9 mouse cellular contexts compared by ENCODE assay signal in genomic region chr4:127123391-127123790, GRCm38 (mm10). TPM values are rescaled to one million over a fixed set of nuclear protein-coding genes. Genes with fewer than 3 reads are reported as not detected.
DNase-seq lines count a peak whose midpoint lies in the region; ATAC-seq and TF ChIP-seq lines count a peak whose summit lies in the region.
"Had no signal": no experiment of that assay in that cellular context is flagged by ENCODE, and none has a peak within 500 bp of the region (broad histone marks: within the 10 kb centered on the region; RNA-seq: fewer than 3 reads in every experiment).

Gene Tmem35b (plus strand): TSS chr4:127123691.

- no peak for DNase-seq in heart, postnatal 14 days
- DNase-seq in urinary bladder, adult 2 months (ENCODE audit: low spot score): no peak
- DNase-seq in urinary bladder, postnatal 25 days (ENCODE audit: low spot score): no peak
- no peak for DNase-seq in stomach, postnatal 0 days (ENCODE audit: low spot score)
- DNase-seq in MN1 (ENCODE audit: low spot score): no peak
- DNase-seq in embryo, embryonic 9.5 days (ENCODE audit: extremely low spot score): no peak

- intact Hi-C loops in heart, postnatal 14 days (cut with DNase I): loop anchor here (5.0 to 10.0 kb wide), 2 partner anchors 46 to 201 kb away; partner anchors contain the start of gene Zmym6

- no peak within 1 kb of the TSS for H3K4me3 ChIP-seq in heart, embryonic 12.5 days
- no peak within 1 kb of the TSS for H3K4me3 ChIP-seq in intestine, postnatal 0 days (ENCODE audit: low read depth, low read length)
- H3K4me3 ChIP-seq in stomach, postnatal 0 days (ENCODE audit: low read depth, low read length): no peak within 1 kb of the TSS
- H3K4me3 ChIP-seq: megakaryocyte, embryonic 14.5 days had no signal

- no peak within 1 kb of the TSS for H3K4me2 ChIP-seq in heart, embryonic 12.5 days
- no peak within 1 kb of the TSS for H3K4me2 ChIP-seq in intestine, postnatal 0 days (replicated peaks; ENCODE audit: low read depth)
- H3K4me2 ChIP-seq in stomach, postnatal 0 days (replicated peaks; ENCODE audit: low read depth): no peak within 1 kb of the TSS

- 0 out of 2 replicates have a peak, but pooled peaks cover 5% of the 10 kb centered on the region for H3K4me1 ChIP-seq in heart, embryonic 12.5 days (replicated peaks)
- no peaks in the 10 kb centered on the region for H3K4me1 ChIP-seq in intestine, postnatal 0 days (replicated peaks; ENCODE audit: control insufficient read depth, insufficient read depth, low read length)
- H3K4me1 ChIP-seq in stomach, postnatal 0 days (replicated peaks; ENCODE audit: control insufficient read depth, insufficient read depth): no peaks in the 10 kb centered on the region

- peaks cover 5% of the 10 kb centered on the region; the same call in 1 of the 2 replicates for H3K36me3 ChIP-seq in heart, embryonic 12.5 days
- peaks cover 4% of the 10 kb centered on the region; the same call in 1 of the 2 replicates for H3K36me3 ChIP-seq in intestine, postnatal 0 days (ENCODE audit: control insufficient read depth, insufficient read depth)
- no peaks in the 10 kb centered on the region for H3K36me3 ChIP-seq in stomach, postnatal 0 days (ENCODE audit: control insufficient read depth, insufficient read depth, low read length)

- no peak for ATAC-seq in heart, embryonic 12.5 days (ENCODE audit: insufficient number of reproducible peaks, low FRiP score)
- no peak for ATAC-seq in intestine, postnatal 0 days
- ATAC-seq in stomach, postnatal 0 days (ENCODE audit: low FRiP score, low TSS enrichment): no peak

- H3K9ac ChIP-seq in heart, embryonic 12.5 days: no peak within 1 kb of the TSS
- no peak within 1 kb of the TSS for H3K9ac ChIP-seq in intestine, postnatal 0 days (ENCODE audit: low read depth, low read length)
- no peak within 1 kb of the TSS for H3K9ac ChIP-seq in stomach, postnatal 0 days (ENCODE audit: low read length)

- TF ChIP-seq EP300 in stomach, postnatal 0 days (optimal IDR thresholded peaks at IDR 0.05): no peak

- H3K27me3 ChIP-seq in heart, embryonic 12.5 days (replicated peaks): no peaks in the 10 kb centered on the region
- no peaks in the 10 kb centered on the region for H3K27me3 ChIP-seq in intestine, postnatal 0 days (replicated peaks; ENCODE audit: control insufficient read depth, insufficient read depth, low read length)
- no peaks in the 10 kb centered on the region for H3K27me3 ChIP-seq in stomach, postnatal 0 days (ENCODE audit: control insufficient read depth, insufficient read depth, low read length)
- H3K27me3 ChIP-seq: megakaryocyte, embryonic 14.5 days had no signal

- WGBS in heart, embryonic 12.5 days: 94% methylated on average over 5 of the region's 5 CpGs
- 95% methylated on average over 5 of the region's 5 CpGs for WGBS in intestine, postnatal 0 days
- WGBS in stomach, postnatal 0 days: 94% methylated on average over 5 of the region's 5 CpGs

- H3K27ac ChIP-seq in heart, embryonic 12.5 days (ENCODE audit: poor library complexity, severe bottlenecking): no peak within 1 kb of the TSS
- H3K27ac ChIP-seq in intestine, postnatal 0 days (ENCODE audit: low read depth, low read length): no peak within 1 kb of the TSS
- H3K27ac ChIP-seq in stomach, postnatal 0 days (replicated peaks): no peak within 1 kb of the TSS

- no peak for TF ChIP-seq CTCF in intestine, postnatal 0 days (IDR thresholded peaks at IDR 0.05; ENCODE audit: low read depth)
- TF ChIP-seq CTCF in stomach, postnatal 0 days (IDR thresholded peaks at IDR 0.05; ENCODE audit: low read depth): no peak

- H3K9me3 ChIP-seq in heart, embryonic 12.5 days (replicated peaks): no peaks in the 10 kb centered on the region
- no peaks in the 10 kb centered on the region for H3K9me3 ChIP-seq in intestine, postnatal 0 days (ENCODE audit: control insufficient read depth)
- no peaks in the 10 kb centered on the region for H3K9me3 ChIP-seq in stomach, postnatal 0 days (ENCODE audit: control insufficient read depth, low read length)
- H3K9me3 ChIP-seq: megakaryocyte, embryonic 14.5 days had no signal

RNA-seq across cellular contexts. Expression of gene Tmem35b, which starts in this region (rescaled TPM):
- polyA plus RNA-seq in heart, embryonic 12.5 days (2016; fragmentation: Nextera tagmentation; extraction: Ambion mirVana): 13.7 and 14.9 TPM in 2 replicates
- 1 to 10 TPM; 1.6 to 2.2 TPM for total RNA-seq in heart, postnatal 14 days (2021)
- polyA plus RNA-seq in urinary bladder, adult 2 months (2012; rRNA removed): 25.7 and 29.8 TPM in 2 replicates
- polyA plus RNA-seq in intestine, postnatal 0 days (2015; fragmentation: Nextera tagmentation; extraction: Ambion mirVana): 19.5 and 20.9 TPM in 2 replicates
- polyA plus RNA-seq in stomach, postnatal 0 days (2015; fragmentation: Nextera tagmentation; extraction: Ambion mirVana): 14.5 and 16.0 TPM in 2 replicates
